25 mouse cellular contexts compared by ENCODE assay signal in the genomic region with DNA sequence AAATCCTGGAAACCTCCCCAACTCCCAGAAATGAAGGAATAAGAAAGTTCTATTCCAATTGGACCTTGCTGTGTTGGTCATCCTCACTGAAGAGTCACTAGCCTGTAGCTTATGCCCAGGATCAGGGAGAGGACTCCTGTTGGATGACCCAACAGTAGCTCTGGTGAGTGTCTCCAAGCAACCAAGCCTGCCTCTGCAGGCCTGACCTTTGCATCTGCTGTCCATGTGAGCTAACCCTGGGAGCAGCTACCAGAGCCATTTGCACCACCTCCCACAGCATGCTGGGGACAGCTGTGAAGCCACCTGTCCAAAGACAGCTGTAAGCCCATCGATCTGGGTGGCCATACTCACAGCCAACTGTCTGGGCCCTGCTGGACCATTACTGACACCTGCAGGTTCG. TPM values are rescaled to one million over a fixed set of nuclear protein-coding genes. Genes with fewer than 3 reads are reported as not detected.
DNase-seq lines count a peak whose midpoint lies in the region; ATAC-seq and TF ChIP-seq lines count a peak whose summit lies in the region.
"Had no signal": no experiment of that assay in that cellular context is flagged by ENCODE, and none has a peak within 500 bp of the region (broad histone marks: within the 10 kb centered on the region; RNA-seq: fewer than 3 reads in every experiment).

A gene (plus strand): TSS at position 217 of the 400 bp plus-strand sequence.

- H3K9me3 ChIP-seq in heart, embryonic 11.5 days (replicated peaks; ENCODE audit: control insufficient read depth, low read length) = no peaks in the 10 kb centered on the region
- H3K9me3 ChIP-seq in liver, postnatal 0 days (ENCODE audit: low read length) = no peaks in the 10 kb centered on the region
- H3K9me3 ChIP-seq in liver, embryonic 11.5 days (ENCODE audit: control insufficient read depth, low read length) = no peaks in the 10 kb centered on the region
- H3K9me3 ChIP-seq: embryonic facial prominence, embryonic 10.5 days; embryonic facial prominence, embryonic 12.5 days; forebrain, embryonic 13.5 days; G1E had no signal

- no peaks in the 10 kb centered on the region for H3K36me3 ChIP-seq in heart, embryonic 11.5 days (ENCODE audit: control insufficient read depth, insufficient read depth, low read length)
- H3K36me3 ChIP-seq in liver, postnatal 0 days (replicated peaks; ENCODE audit: insufficient read depth, low read length) = no peaks in the 10 kb centered on the region
- no peaks in the 10 kb centered on the region for H3K36me3 ChIP-seq in liver, embryonic 11.5 days (ENCODE audit: control insufficient read depth, insufficient read depth, low read length)
- H3K36me3 ChIP-seq in myocyte (ENCODE audit: control insufficient read depth, insufficient read depth) = no peaks in the 10 kb centered on the region
- H3K36me3 ChIP-seq: embryonic facial prominence, embryonic 10.5 days; embryonic facial prominence, embryonic 12.5 days; G1E had no signal

- 63% methylated on average over 2 of the region's 2 CpGs for WGBS in heart, embryonic 11.5 days (ENCODE audit: insufficient replicate concordance)
- WGBS in liver, postnatal 0 days (ENCODE audit: insufficient replicate concordance) = 53% methylated on average over 2 of the region's 2 CpGs
- WGBS in liver, embryonic 11.5 days = 54% methylated on average over 2 of the region's 2 CpGs

- H3K4me2 ChIP-seq in heart, embryonic 11.5 days = no peak within 1 kb of the TSS
- H3K4me2 ChIP-seq in liver, postnatal 0 days (ENCODE audit: low read depth, low read length) = no peak within 1 kb of the TSS
- H3K4me2 ChIP-seq in liver, embryonic 11.5 days = no peak within 1 kb of the TSS
- no peak within 1 kb of the TSS for H3K4me2 ChIP-seq in myocyte (ENCODE audit: low read depth)
- H3K4me2 ChIP-seq: embryonic facial prominence, embryonic 12.5 days; forebrain, embryonic 13.5 days had no signal

- no peak within 1 kb of the TSS for H3K9ac ChIP-seq in heart, embryonic 11.5 days (ENCODE audit: low read depth, low read length)
- H3K9ac ChIP-seq in liver, postnatal 0 days (replicated peaks) = no peak within 1 kb of the TSS
- H3K9ac ChIP-seq in liver, embryonic 11.5 days (ENCODE audit: low read depth, low read length) = no peak within 1 kb of the TSS
- H3K9ac ChIP-seq: embryonic facial prominence, embryonic 12.5 days; forebrain, embryonic 13.5 days had no signal

- H3K79me2 ChIP-seq in myocyte (ENCODE audit: control insufficient read depth, insufficient read depth) = no peaks in the 10 kb centered on the region

- H3ac ChIP-seq in myocyte (ENCODE audit: control insufficient read depth, insufficient read length) = no peak within 1 kb of the TSS

- DNase-seq in heart, adult 11 months = peak; percentile 67
- DNase-seq in liver, postnatal 0 days = peak; percentile 18
- DNase-seq in liver, embryonic 11.5 days (ENCODE audit: low spot score) = no peak
- DNase-seq: adrenal gland, adult 8-10 months; adrenal gland, postnatal 14 days; adrenal gland, postnatal 36 days; B cell, adult 2 months; cerebellum, adult 11-12 months; cerebellum, adult 2 months; cerebellum, adult 9-10 months; cerebellum, postnatal 10 days; cerebellum, postnatal 25 days had no signal

- H3K27me3 ChIP-seq in heart, embryonic 11.5 days (ENCODE audit: control insufficient read depth, insufficient read depth, low read length) = no peaks in the 10 kb centered on the region
- no peaks in the 10 kb centered on the region for H3K27me3 ChIP-seq in liver, postnatal 0 days (ENCODE audit: insufficient read depth, low read length)
- H3K27me3 ChIP-seq in liver, embryonic 11.5 days (replicated peaks; ENCODE audit: control insufficient read depth, insufficient read depth, low read length) = no peaks in the 10 kb centered on the region
- no peaks in the 10 kb centered on the region for H3K27me3 ChIP-seq in myocyte (ENCODE audit: control insufficient read depth, insufficient read depth, insufficient read length)
- H3K27me3 ChIP-seq: embryonic facial prominence, embryonic 12.5 days; forebrain, embryonic 13.5 days; Patski had no signal

- TF ChIP-seq POLR2A in myocyte (IDR thresholded peaks at IDR 0.05; ENCODE audit: insufficient read length, low read depth) = no peak

- TF ChIP-seq CTCF in liver, postnatal 0 days (IDR thresholded peaks at IDR 0.05; ENCODE audit: low read depth) = no peak

- H3K4me1 ChIP-seq in heart, embryonic 11.5 days (ENCODE audit: control insufficient read depth, insufficient read depth, low read length) = no peaks in the 10 kb centered on the region
- H3K4me1 ChIP-seq in liver, postnatal 0 days (ENCODE audit: insufficient read depth) = no peaks in the 10 kb centered on the region
- H3K4me1 ChIP-seq in liver, embryonic 11.5 days (replicated peaks; ENCODE audit: control insufficient read depth, insufficient read depth, low read length) = no peaks in the 10 kb centered on the region
- H3K4me1 ChIP-seq: embryonic facial prominence, embryonic 10.5 days; embryonic facial prominence, embryonic 12.5 days; forebrain, embryonic 13.5 days had no signal

- no peak for TF ChIP-seq EP300 in liver, postnatal 0 days (IDR thresholded peaks at IDR 0.05; ENCODE audit: low read depth)

- H3K27ac ChIP-seq in heart, embryonic 11.5 days (ENCODE audit: low read depth, low read length) = no peak within 1 kb of the TSS
- H3K27ac ChIP-seq in liver, postnatal 0 days (ENCODE audit: low read depth) = no peak within 1 kb of the TSS
- H3K27ac ChIP-seq in liver, embryonic 11.5 days (ENCODE audit: low read depth, low read length) = no peak within 1 kb of the TSS
- H3K27ac ChIP-seq: embryonic facial prominence, embryonic 10.5 days; embryonic facial prominence, embryonic 12.5 days; forebrain, embryonic 13.5 days had no signal

- H3K4me3 ChIP-seq in heart, embryonic 11.5 days (ENCODE audit: low read depth, low read length) = no peak within 1 kb of the TSS
- no peak within 1 kb of the TSS for H3K4me3 ChIP-seq in liver, postnatal 0 days (ENCODE audit: low read depth, low read length)
- no peak within 1 kb of the TSS for H3K4me3 ChIP-seq in liver, embryonic 11.5 days (ENCODE audit: low read depth, low read length)
- no peak within 1 kb of the TSS for H3K4me3 ChIP-seq in myocyte
- H3K4me3 ChIP-seq: embryonic facial prominence, embryonic 10.5 days; embryonic facial prominence, embryonic 12.5 days; forebrain, embryonic 13.5 days had no signal

- ATAC-seq in heart, embryonic 11.5 days (replicated peaks; ENCODE audit: insufficient number of reproducible peaks, low FRiP score, low TSS enrichment) = no peak
- ATAC-seq in liver, postnatal 0 days = peak; percentile 76
- ATAC-seq in liver, embryonic 11.5 days (replicated peaks; ENCODE audit: low FRiP score) = no peak
- ATAC-seq: activated CD4-positive, CD25-positive, alpha-beta regulatory T cell, adult 4 months; CD4-positive, CD25-positive, alpha-beta regulatory T cell, adult 4 months; forebrain, embryonic 13.5 days; forebrain, embryonic 16.5 days; Patski had no signal

TF ChIP-seq in myocyte, 11 proteins besides CTCF, POLR2A, EP300 and RAD21:
- no peak for TF ChIP-seq REST (IDR thresholded peaks at IDR 0.05; ENCODE audit: insufficient read depth, insufficient read length)
- no peak for TF ChIP-seq MAX (IDR thresholded peaks at IDR 0.05; ENCODE audit: low read depth)
- peak in 1 of 3 experiments; percentile 32 for TF ChIP-seq MYOG (IDR thresholded peaks at IDR 0.05; ENCODE audit: control insufficient read depth in 1 of 3, insufficient read depth in 1 of 3, insufficient read length in 2 of 3, low read depth in 2 of 3)
- TF ChIP-seq SRF (IDR thresholded peaks at IDR 0.05; ENCODE audit: control insufficient read depth, insufficient read length, low read depth) = no peak
- TF ChIP-seq TCF3 (IDR thresholded peaks at IDR 0.05; ENCODE audit: insufficient read length, low read depth) = peak; percentile 5

RNA-seq across cellular contexts. Expression of the gene that starts here (rescaled TPM):
- polyA plus RNA-seq in heart, embryonic 11.5 days (2014; fragmentation: Nextera tagmentation; extraction: Ambion mirVana) = not detected in 2 replicates
- polyA plus RNA-seq in liver, postnatal 0 days (2015; fragmentation: Nextera tagmentation; extraction: Ambion mirVana) = not detected in 2 replicates
- polyA plus RNA-seq in liver, embryonic 11.5 days (2014; fragmentation: Nextera tagmentation; extraction: Ambion mirVana) = not detected in 2 replicates
- polyA plus RNA-seq in myocyte (2012; fragmentation: generic; extraction: Trizol) = not detected
- polyA plus RNA-seq: activated CD4-positive, CD25-positive, alpha-beta regulatory T cell, adult 4 months; CD4-positive, CD25-positive, alpha-beta regulatory T cell, adult 4 months; cerebellum, adult 2 months; cortical plate, adult 2 months; embryonic facial prominence, embryonic 10.5 days; embryonic facial prominence, embryonic 12.5 days; embryonic facial prominence, embryonic 14.5 days; forebrain, embryonic 11.5 days; forebrain, embryonic 13.5 days; forebrain, embryonic 16.5 days; G1E; Patski had no signal

Comparison
In these comparisons a context has a peak if more than half of its experiments do, and no peak if none do; other contexts are left out.
1. Peak in DNase-seq and ATAC-seq in liver, postnatal 0 days; RNA of the gene not detected or under 1 TPM.